Mouse (Mus musculus): ENCODE measurements around the gene Exoc3l2. TPM values are rescaled to one million over a fixed set of nuclear protein-coding genes. Genes with fewer than 3 reads are reported as not detected.

Exoc3l2 gene
- polyA plus RNA-seq, 1 experiment = 6.0 TPM

Other genes starting within 250 kb of the Exoc3l2 start
- gene Opa3, start 235.0 kb upstream of the Exoc3l2 start, polyA plus RNA-seq (2012; rRNA removed) = 33.6 and 36.3 TPM in 2 replicates
- 241 and 341 TPM in 2 replicates for gene Vasp, start 191.5 kb upstream of the Exoc3l2 start, polyA plus RNA-seq (2012; rRNA removed)
- gene Ppm1n, start 183.3 kb upstream of the Exoc3l2 start, polyA plus RNA-seq (2012; rRNA removed) = 0.33 and 1.3 TPM in 2 replicates
- 12.7 and 18.9 TPM in 2 replicates for gene Rtn2, start 180.7 kb upstream of the Exoc3l2 start, polyA plus RNA-seq (2012; rRNA removed)
- gene Fosb, start 153.3 kb upstream of the Exoc3l2 start, polyA plus RNA-seq (2012; rRNA removed) = 1.4 and 6.2 TPM in 2 replicates
- 26.9 and 31.2 TPM in 2 replicates for gene Ercc1, start 118.6 kb upstream of the Exoc3l2 start, polyA plus RNA-seq (2012; rRNA removed)
- 3.2 and 4.1 TPM in 2 replicates for gene Cd3eap, start 103.8 kb upstream of the Exoc3l2 start, polyA plus RNA-seq (2012; rRNA removed)
- gene Ppp1r13l, start 103.6 kb upstream of the Exoc3l2 start, polyA plus RNA-seq (2012; rRNA removed) = 4.8 and 5.7 TPM in 2 replicates
- 28.7 and 36.5 TPM in 2 replicates for gene Ercc2, start 81.3 kb upstream of the Exoc3l2 start, polyA plus RNA-seq (2012; rRNA removed)
- 1.2 and 2.0 TPM in 2 replicates for gene Klc3, start 59.2 kb upstream of the Exoc3l2 start, polyA plus RNA-seq (2012; rRNA removed)
- 56.4 and 81.7 TPM in 2 replicates for gene Ckm, start 58.6 kb upstream of the Exoc3l2 start, polyA plus RNA-seq (2012; rRNA removed)
- gene Mark4, start 4.5 kb upstream of the Exoc3l2 start, polyA plus RNA-seq (2012; rRNA removed) = 7.1 and 10.7 TPM in 2 replicates
- 8.3 and 11.1 TPM in 2 replicates for gene Bloc1s3, start 45.0 kb downstream of the Exoc3l2 start, polyA plus RNA-seq (2012; rRNA removed)
- gene Trappc6a, start 45.1 kb downstream of the Exoc3l2 start, polyA plus RNA-seq (2012; rRNA removed) = 106 and 108 TPM in 2 replicates
- gene Nkpd1, start 54.5 kb downstream of the Exoc3l2 start, polyA plus RNA-seq (2012; rRNA removed) = 0.19 and 0.21 TPM in 2 replicates
- 77.1 and 78.1 TPM in 2 replicates for gene Ppp1r37, start 99.7 kb downstream of the Exoc3l2 start, polyA plus RNA-seq (2012; rRNA removed)
- gene Zfp296, start 114.0 kb downstream of the Exoc3l2 start, polyA plus RNA-seq (2012; rRNA removed) = 2.5 and 4.2 TPM in 2 replicates
- gene Gemin7, start 114.3 kb downstream of the Exoc3l2 start, polyA plus RNA-seq (2012; rRNA removed) = 95.0 and 95.2 TPM in 2 replicates
- 39.5 and 76.8 TPM in 2 replicates for gene Clasrp, start 141.2 kb downstream of the Exoc3l2 start, polyA plus RNA-seq (2012; rRNA removed)
- 76.0 and 88.5 TPM in 2 replicates for gene Relb, start 166.1 kb downstream of the Exoc3l2 start, polyA plus RNA-seq (2012; rRNA removed)
- 155 and 188 TPM in 2 replicates for gene Clptm1, start 201.7 kb downstream of the Exoc3l2 start, polyA plus RNA-seq (2012; rRNA removed)
- gene Apoc2, start 214.6 kb downstream of the Exoc3l2 start, polyA plus RNA-seq (2012; rRNA removed) = 201 and 493 TPM in 2 replicates
- gene Gm44805, start 218.1 kb downstream of the Exoc3l2 start, polyA plus RNA-seq (2012; rRNA removed) = 0.19 TPM in 1 of 2 replicates, not detected in the other
- 1.3 and 1.4 TPM in 2 replicates for gene Apoc4, start 218.1 kb downstream of the Exoc3l2 start, polyA plus RNA-seq (2012; rRNA removed)
- 0.29 and 1.9 TPM in 2 replicates for gene Apoc1, start 229.3 kb downstream of the Exoc3l2 start, polyA plus RNA-seq (2012; rRNA removed)
- gene Apoe, start 235.9 kb downstream of the Exoc3l2 start, polyA plus RNA-seq (2012; rRNA removed) = 393 and 660 TPM in 2 replicates

Measured in large intestine, adult 2 months (tissue).